Mouse (Mus musculus) liver, embryonic 14.5 days (tissue): Measurements from ENCODE around the gene Nav2. TPM values are rescaled to one million over a fixed set of nuclear protein-coding genes. Genes with fewer than 3 reads are reported as not detected.

ENCODE experiments used
- ATAC-seq: fragments of 200-750 bp; cut with Nextera tagmentation; 2 replicates; pipeline ENCODE4 v1.8.0; 2017; ENCODE audit warnings: moderate number of reproducible peaks, mild to moderate bottlenecking, moderate library complexity; ENCODE audit not compliant: insufficient read depth
- DNase-seq, 3 experiments: peaks; one replicate each; pipeline ENCODE4 v3.0.0-alpha.2; 2012 to 2013; ENCODE audit warnings: low read depth in 3 of 3, low spot score in 3 of 3
- H3K27ac ChIP-seq: fragments of 300-500 bp; sonication (generic); 2 replicates; pipeline ENCODE4 v1.5.1; 2014; ENCODE audit warnings: moderate library complexity, mild to moderate bottlenecking, control low read depth, inconsistent platforms
- H3K27me3 ChIP-seq: fragments of 300-500 bp; sonication (generic); 2 replicates; pipeline ENCODE4 v1.6.1; 2014; ENCODE audit warnings: mild to moderate bottlenecking, low read length, moderate library complexity; ENCODE audit not compliant: control insufficient read depth, insufficient read depth
- H3K36me3 ChIP-seq: fragments of 300-500 bp; sonication (generic); replicated peaks from 2 replicates; pipeline ENCODE4 v1.6.1; 2014; ENCODE audit warnings: low read depth; ENCODE audit not compliant: control insufficient read depth, insufficient read depth
- H3K4me1 ChIP-seq, 2 experiments: fragments of 200-500 bp in 1 of 2; fragments of 300-500 bp in 1 of 2; sonication (generic) in 1 of 2; replicated peaks; 2 replicates each; pipeline ENCODE4 v1.6.1; 2012 to 2014; ENCODE audit warnings: antibody characterized with exemption in 1 of 2, inconsistent platforms in 1 of 2, low read length in 1 of 2; ENCODE audit not compliant: control insufficient read depth in 2 of 2, insufficient read depth in 2 of 2
- H3K4me2 ChIP-seq: fragments of 300-500 bp; sonication (generic); 2 replicates; pipeline ENCODE4 v1.6.1; 2014; ENCODE audit warnings: low read depth, mild to moderate bottlenecking, control low read depth, moderate library complexity
- H3K4me3 ChIP-seq, 2 experiments: fragments of 200-500 bp in 1 of 2; fragments of 300-500 bp in 1 of 2; sonication (generic) in 1 of 2; 2 replicates each; pipeline ENCODE4 v1.5.1; 2012 to 2014; ENCODE audit warnings: low read depth in 2 of 2, low read length in 2 of 2, mild to moderate bottlenecking in 2 of 2, control low read depth in 1 of 2, inconsistent platforms in 1 of 2, moderate library complexity in 1 of 2; ENCODE audit not compliant: insufficient read depth in 1 of 2
- H3K9ac ChIP-seq: fragments of 300-500 bp; sonication (generic); replicated peaks from 2 replicates; pipeline ENCODE4 v1.6.1; 2014; ENCODE audit warnings: mild to moderate bottlenecking, control low read depth, moderate library complexity
- H3K9me3 ChIP-seq: fragments of 300-500 bp; sonication (generic); 2 replicates; pipeline ENCODE4 v1.6.1; 2016; ENCODE audit warnings: low read length, mixed read lengths; ENCODE audit not compliant: control insufficient read depth
- CTCF ChIP-seq: IDR thresholded peaks from 2 replicates; pipeline ENCODE4 v1.5.1; 2016; ENCODE audit warnings: antibody characterized with exemption, low read depth, control low read depth
- EP300 ChIP-seq: IDR thresholded peaks from 2 replicates; pipeline ENCODE4 v1.6.1; 2016; ENCODE audit warnings: antibody characterized with exemption, low read depth
- WGBS: fragments of 180-500 bp; shearing (Covaris S2); extraction: QIAGEN DNeasy Blood & Tissue Kit; methylation state at CpG from one replicate; pipeline ENCODE4 v1.1.7; 2014; ENCODE audit not compliant: insufficient replicate concordance; 5-methylcytosine and 5-hydroxymethylcytosine counted together
- polyA plus RNA-seq, 2 experiments: library from polyadenylated mRNA; depleted of rRNA in 1 of 2; stranded (reverse) in 1 of 2; unstranded in 1 of 2; fragments of >200 nt; fragmentation: Nextera tagmentation in 1 of 2; extraction: Ambion mirVana in 1 of 2; gene quantifications; 2 replicates each; pipeline versions ENCODE4 v1.2.1 to v1.2.3; 2012 to 2014

Gene Nav2
- polyA plus RNA-seq, 2 experiments = 1.5 to 1.6 TPM

DNA sequence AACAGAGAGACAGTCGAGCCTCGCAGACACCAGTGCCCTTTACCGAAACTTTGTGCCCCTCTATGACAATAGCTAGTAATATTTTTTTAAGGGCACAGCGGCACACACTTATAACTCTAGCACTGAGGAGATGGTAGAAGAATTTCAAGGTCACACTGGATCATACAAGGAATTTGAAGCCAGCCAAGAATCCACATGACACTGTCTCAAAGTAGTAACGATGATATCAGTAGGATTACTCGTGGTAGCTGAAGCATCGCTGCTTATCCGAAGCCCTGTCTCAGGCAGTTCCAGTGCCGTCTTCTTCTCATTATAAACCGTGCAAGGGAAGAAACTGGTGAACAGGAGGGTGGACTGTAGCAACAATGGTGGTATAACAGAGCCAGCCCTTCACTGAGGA, 177.2 kb downstream of the Nav2 start:
- 71% methylated on average over 10 of the region's 10 CpGs for WGBS
- no peak overlapping the region for H3K4me2 ChIP-seq
- H3K4me3 ChIP-seq = no peak overlapping the region
- H3K36me3 ChIP-seq = no peaks in the 10 kb centered on the region
- no peak for ATAC-seq
- DNase-seq = no peak
- H3K9me3 ChIP-seq = no peaks in the 10 kb centered on the region
- no peak overlapping the region for H3K27ac ChIP-seq
- H3K4me1 ChIP-seq = no peaks in the 10 kb centered on the region
- no peaks in the 10 kb centered on the region; the same call in 1 of the 2 replicates for H3K27me3 ChIP-seq
- no peak overlapping the region for H3K9ac ChIP-seq
- TF ChIP-seq CTCF (no peak), EP300 (no peak)

DNA sequence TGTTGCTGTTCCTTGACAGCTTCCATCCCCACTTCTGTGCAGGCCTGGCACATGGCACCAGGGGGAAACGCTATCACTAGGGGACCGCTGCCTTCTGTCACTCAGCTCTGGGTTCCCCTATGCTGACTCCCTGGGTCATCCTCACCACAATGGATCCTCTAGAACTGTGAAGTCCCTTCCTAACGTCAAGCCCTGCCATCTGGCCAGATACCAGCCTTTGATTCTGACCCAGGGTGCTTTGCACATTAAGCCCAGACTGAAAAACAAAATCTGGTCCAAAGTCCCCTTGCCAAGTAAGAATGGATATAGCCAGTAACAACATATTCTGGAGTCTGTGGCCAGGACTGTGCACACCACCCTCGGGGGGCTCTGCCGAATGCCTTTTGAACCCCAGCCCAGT, 178.6 kb downstream of the Nav2 start:
- H3K4me3 ChIP-seq = no peak overlapping the region
- ATAC-seq = no peak
- no peaks in the 10 kb centered on the region for H3K36me3 ChIP-seq
- TF ChIP-seq EP300 = no peak
- TF ChIP-seq CTCF = no peak
- no peak for DNase-seq
- H3K4me2 ChIP-seq = no peak overlapping the region
- H3K27me3 ChIP-seq = no peaks in the 10 kb centered on the region; the same call in 1 of the 2 replicates
- H3K9ac ChIP-seq = no peak overlapping the region
- H3K9me3 ChIP-seq = no peaks in the 10 kb centered on the region
- 62% methylated on average over 5 of the region's 5 CpGs for WGBS
- no peak overlapping the region for H3K27ac ChIP-seq
- no peaks in the 10 kb centered on the region for H3K4me1 ChIP-seq

DNA sequence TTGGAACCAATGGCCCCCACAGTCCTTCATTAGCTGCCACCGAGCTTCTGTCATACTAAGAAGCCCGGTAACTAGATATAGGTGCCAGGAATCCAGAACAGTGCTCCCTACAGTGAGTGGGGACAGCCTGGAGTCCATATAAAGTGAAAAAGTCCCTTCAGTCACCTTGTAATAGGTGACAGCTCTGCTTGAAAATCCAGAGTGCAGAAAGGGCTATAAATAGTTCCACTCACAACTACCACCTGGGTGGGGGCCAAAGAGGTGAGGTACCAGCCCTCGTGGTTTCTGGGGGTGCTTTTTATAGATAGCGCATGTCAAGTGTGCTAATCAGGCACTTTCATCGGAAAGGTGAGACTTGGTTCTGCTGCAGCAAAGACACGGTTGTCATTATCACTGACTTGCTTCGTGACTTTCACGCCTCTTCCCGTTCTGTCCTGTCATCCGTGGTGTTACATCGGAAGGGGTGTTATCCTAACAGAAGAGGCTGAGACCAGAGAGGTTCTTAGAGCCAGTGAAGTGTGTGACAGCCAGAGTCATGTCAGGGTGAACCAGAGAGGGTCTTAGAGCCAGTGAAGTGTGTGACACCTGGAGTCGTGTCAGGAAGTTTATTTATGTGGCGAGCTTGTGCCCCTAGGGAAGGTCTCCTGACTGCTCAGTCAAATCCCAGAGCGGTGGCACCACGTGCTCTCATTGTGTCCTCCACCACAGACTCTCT, 179.8 kb downstream of the Nav2 start:
- ATAC-seq = no peak
- no peak overlapping the region for H3K4me3 ChIP-seq
- H3K36me3 ChIP-seq = no peaks in the 10 kb centered on the region
- 45% methylated on average over 15 of the region's 15 CpGs for WGBS
- H3K9ac ChIP-seq = no peak overlapping the region
- H3K4me1 ChIP-seq = no peaks in the 10 kb centered on the region
- TF ChIP-seq EP300 (no peak), CTCF (no peak)
- no peaks in the 10 kb centered on the region for H3K9me3 ChIP-seq
- H3K27ac ChIP-seq = no peak overlapping the region
- no peak overlapping the region for H3K4me2 ChIP-seq
- DNase-seq = no peak
- H3K27me3 ChIP-seq = no peaks in the 10 kb centered on the region; the same call in 1 of the 2 replicates

DNA sequence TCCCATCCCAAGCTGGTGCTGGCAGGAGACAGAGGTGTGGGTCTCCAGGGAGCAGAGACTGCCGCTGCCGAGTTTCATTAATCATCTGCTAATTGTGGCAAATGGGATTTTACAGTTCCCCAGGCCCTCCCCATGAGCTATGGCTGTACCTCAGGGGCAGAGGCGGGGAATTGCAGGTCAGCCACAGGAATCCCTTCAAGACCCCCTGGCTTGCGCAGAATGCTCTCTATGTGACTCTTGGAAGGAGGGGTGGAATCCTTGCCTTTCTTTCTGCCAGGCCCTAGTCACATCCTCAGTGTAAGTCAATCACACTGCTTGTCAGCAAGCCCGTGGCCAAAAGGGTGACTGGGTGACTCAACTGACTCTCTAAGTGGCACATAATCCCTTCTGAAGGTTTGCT, 182.9 kb downstream of the Nav2 start:
- H3K4me2 ChIP-seq = no peak overlapping the region
- no peaks in the 10 kb centered on the region for H3K4me1 ChIP-seq
- TF ChIP-seq EP300 (no peak), CTCF (no peak)
- H3K9ac ChIP-seq = no peak overlapping the region
- no peaks in the 10 kb centered on the region for H3K9me3 ChIP-seq
- 30% methylated on average over 5 of the region's 5 CpGs for WGBS
- H3K27me3 ChIP-seq = no peaks in the 10 kb centered on the region; the same call in 1 of the 2 replicates
- H3K27ac ChIP-seq = no peak overlapping the region
- DNase-seq (no peak), ATAC-seq (no peak)
- no peak overlapping the region for H3K4me3 ChIP-seq
- no peaks in the 10 kb centered on the region for H3K36me3 ChIP-seq

DNA sequence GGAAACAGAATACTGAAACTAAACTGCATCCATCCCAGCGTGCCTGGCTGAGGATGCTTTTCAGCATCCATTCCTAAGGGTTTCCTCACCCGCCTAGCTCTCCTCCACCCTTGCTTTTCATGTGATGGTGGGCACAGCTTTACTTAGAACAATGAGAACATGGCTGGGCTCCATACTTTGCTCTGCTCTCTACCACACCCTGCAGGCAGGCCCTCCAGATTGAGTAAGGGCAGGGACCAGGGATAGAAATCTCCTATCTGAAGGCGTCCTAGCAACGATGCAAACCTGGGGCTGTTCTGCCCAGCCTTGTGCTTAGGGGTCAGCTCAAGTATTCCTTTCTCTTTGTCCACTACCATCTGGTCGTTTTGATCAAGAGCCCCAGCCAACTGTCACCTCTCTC, 183.4 kb downstream of the Nav2 start:
- H3K27me3 ChIP-seq = no peaks in the 10 kb centered on the region; the same call in 1 of the 2 replicates
- TF ChIP-seq CTCF = no peak
- 38% methylated on average over 5 of the region's 5 CpGs for WGBS
- ATAC-seq (no peak), DNase-seq (no peak)
- peaks cover 0 to 3% of the 10 kb centered on the region in 2 experiments; a peak in 1 of 4 replicates for H3K4me1 ChIP-seq
- H3K4me3 ChIP-seq = no peak overlapping the region
- H3K4me2 ChIP-seq = no peak overlapping the region
- no peak overlapping the region for H3K9ac ChIP-seq
- H3K36me3 ChIP-seq = no peaks in the 10 kb centered on the region
- no peaks in the 10 kb centered on the region for H3K9me3 ChIP-seq
- no peak overlapping the region for H3K27ac ChIP-seq
